Mouse (Mus musculus): ENCODE data around the gene Kif6. TPM values are rescaled to one million over a fixed set of nuclear protein-coding genes. Genes with fewer than 3 reads are reported as not detected.

Kif6 gene
- total RNA-seq, 2 experiments from 2014 or later = 1.4 to 2.2 TPM

DNA sequence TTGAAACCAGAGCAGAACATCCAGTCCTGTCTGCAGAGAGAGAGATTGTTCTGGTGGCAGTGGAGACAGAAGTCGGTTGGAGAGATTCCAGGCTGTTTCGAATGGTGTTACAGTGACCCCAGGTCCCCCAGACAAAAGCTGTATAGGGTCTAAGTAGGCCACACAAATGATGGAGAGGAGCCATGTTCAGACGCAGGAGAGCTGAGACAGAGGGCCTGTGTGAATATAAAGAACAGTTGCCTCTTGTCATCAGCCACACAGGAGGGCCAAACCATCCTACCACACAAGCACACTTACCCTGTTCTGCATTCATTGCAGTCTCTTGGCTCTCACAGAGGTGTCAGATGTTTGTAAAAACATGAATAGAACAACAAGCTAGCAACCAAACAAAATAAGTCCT lies 37.4 kb downstream of the Kif6 start:
- intact Hi-C loops (cut with DNase I) = no loop called here
- DNase-seq (ENCODE audit: low spot score in 2 of 2) = no peak

DNA sequence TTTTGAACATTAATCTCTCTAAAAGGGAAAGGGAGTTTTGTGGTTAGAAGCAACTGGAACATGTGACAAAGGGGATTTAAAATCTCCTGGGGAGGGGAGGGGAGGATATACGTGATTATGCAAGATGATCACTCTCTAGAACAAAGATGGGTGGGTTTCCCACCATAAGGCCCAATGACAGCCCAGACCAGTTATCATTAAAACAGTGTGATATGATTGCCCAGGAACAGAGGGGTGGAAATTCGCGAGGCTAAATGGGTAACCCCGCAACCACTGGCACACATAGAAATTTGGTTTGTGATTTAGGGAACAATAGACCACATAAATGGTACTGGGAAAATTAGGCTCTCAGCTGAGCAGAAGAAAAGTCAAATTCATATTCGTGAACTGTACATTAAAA lies 37.9 kb downstream of the Kif6 start:
- intact Hi-C loops (cut with DNase I) = no loop called here

DNA sequence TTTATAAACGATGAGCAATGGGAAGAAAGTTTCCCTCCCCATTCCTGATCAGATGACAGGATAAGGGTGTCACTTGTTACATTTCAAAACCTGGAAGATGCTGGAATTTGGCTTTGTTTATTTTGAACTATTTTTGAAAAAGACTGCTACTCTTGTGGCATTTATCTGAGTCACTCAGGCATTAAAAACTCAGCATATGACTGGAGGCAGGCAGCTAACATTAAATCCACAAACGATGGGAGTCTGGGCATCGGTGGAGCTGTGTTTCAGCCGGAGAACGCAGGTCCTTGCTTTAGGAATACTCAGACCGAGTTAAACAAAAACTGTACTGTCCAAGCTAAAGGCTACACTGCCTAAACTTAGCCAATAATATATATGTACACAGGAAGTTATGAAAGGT lies 46.7 kb downstream of the Kif6 start:
- no peak for DNase-seq (ENCODE audit: low spot score in 2 of 2)
- intact Hi-C loops (cut with DNase I) = no loop called here

More for the DNA sequence above, 37.9 kb downstream of the Kif6 start:
- DNase-seq (ENCODE audit: low spot score in 2 of 2) = no peak

GRCm38 (mm10) chr17:49666728-49667127 lies 51.8 kb downstream of the Kif6 start:
- DNase-seq (ENCODE audit: low spot score in 2 of 2) = peak; percentile 30 to 84
- intact Hi-C loops (cut with DNase I) = loop anchor here (1.0 kb wide), 1 partner anchor 154 kb away; no protein-coding TSS in a partner anchor

- intact Hi-C loops (cut with DNase I) = no loop called here
- DNase-seq (ENCODE audit: low spot score in 2 of 2) = no peak
These were observed 53.4 kb downstream of the Kif6 start for GRCm38 (mm10) chr17:49668296-49668695.

GRCm38 (mm10) chr17:49671921-49672339 lies 57.0 kb downstream of the Kif6 start:
- peak in 1 of 2 experiments; percentile 25 for DNase-seq (ENCODE audit: low spot score in 2 of 2)
- intact Hi-C loops (cut with DNase I) = no loop called here

DNA sequence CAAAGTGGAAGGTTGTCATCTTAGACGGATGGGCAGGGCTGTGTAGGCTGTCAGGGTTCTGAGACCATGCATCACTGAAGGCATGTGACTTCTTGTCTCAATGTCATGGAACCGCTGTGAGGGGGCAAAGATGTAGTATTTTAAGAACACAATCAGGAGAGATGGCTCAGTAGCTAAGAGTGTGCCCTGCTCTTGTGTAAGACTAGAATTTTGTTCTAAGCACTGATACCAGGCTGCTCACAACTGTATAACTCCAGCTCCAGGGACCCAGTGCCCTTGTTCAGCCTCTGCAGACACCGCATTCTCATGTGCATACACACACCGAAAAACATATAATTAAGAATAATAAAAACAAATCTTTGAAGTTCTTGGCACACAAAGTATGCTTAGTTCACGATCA lies 57.5 kb downstream of the Kif6 start:
- intact Hi-C loops (cut with DNase I) = no loop called here
- DNase-seq (ENCODE audit: low spot score in 2 of 2) = no peak

DNA sequence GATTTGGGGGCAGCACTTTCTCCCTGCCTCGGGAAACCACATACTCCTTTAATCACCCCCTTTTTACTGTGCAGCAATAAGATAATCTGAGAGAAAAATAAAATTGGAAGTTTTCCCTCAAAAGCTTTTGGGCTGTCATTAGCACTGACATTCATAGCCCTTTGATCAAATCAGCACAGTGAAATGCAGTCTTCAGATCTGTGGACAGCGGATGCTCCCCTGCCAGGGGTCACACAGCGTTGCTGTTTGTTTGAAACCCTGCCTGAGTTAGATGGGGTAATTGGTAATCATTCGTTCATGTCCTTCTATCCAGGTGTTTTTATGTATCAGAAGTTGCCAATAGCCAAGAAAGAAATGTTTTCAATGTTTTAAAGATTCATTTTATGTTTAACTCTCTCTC lies 60.7 kb downstream of the Kif6 start:
- intact Hi-C loops (cut with DNase I) = no loop called here
- no peak for DNase-seq (ENCODE audit: low spot score in 2 of 2)

DNA sequence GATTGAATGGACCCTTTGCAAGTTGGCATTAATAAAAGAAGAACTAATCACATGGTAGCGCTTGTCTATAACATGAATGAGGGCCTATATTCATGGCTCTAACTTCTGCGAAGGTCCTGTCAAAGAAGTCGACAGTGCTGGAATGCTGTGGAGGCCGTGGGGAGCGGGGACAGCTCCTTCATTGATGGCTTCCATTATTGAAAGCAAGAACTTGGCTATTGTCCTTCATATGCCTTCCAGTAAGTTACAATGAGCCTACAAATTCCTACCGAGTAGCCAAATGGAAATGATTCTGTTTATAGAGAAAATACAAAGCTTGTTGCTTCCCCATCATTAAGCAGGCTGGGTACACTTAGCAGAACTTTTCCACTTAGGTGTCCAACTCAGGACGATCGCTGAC lies 66.5 kb downstream of the Kif6 start:
- DNase-seq (ENCODE audit: low spot score in 2 of 2) = no peak
- intact Hi-C loops (cut with DNase I) = no loop called here

DNA sequence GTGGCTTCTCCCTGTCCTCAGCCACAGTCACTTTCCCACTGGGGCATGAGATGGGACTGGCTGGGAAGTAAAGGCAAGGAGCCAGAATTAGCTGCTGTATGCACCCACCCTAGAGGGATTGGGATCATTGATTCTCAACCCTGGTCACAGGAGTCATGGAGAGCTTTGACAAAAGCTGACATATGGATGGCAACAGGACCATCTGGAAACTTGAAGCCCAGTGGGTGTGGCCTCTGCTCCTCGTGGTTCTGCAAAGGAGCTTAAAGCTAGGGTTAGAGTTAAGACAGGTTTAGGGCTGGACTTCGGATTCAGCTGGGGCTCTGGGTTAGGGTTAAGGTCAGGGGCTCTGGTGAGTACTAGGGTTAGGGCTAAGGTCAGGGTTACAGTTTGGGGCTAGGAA lies 69.2 kb downstream of the Kif6 start:
- intact Hi-C loops (cut with DNase I) = no loop called here
- DNase-seq (ENCODE audit: low spot score in 2 of 2) = no peak

DNA sequence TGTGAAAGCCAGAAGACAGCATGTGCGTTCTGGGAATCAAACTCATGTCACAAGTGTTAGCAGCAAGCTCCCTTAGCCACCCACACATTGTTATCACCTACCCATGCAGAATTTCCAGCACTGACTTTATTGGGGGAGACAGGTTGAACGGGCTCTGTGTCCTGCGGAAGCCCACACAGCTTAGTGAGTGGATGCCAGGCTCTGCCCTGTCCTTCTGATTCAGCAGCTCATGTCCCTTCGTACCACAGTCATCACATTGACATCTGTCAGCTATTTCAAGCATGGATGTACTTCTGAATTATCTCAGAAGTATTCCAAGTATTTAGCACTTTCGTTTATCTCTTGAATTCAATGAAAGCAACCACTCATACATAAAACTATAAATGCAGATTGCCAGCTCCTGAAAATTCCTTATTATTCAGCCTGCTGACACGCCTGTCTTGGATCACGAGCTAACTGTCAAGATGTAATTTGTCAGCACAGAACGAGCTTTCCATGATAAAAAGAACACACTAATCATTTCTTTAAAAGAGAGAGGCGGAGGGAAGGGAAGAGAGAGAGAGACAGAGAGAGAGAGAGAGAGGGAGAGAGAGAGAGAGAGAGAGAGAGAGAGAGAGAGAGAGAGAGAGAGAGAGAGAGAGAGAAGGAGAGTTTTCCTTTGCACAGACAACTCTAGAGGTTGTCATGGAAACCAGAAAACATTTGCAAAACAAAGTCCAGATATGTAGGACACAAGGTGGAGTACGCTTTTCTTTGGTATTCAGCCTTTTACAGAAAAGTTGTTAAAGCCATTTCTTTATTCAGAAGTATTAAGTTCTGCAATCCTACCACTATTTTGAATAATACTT lies 75.9 kb downstream of the Kif6 start:
- intact Hi-C loops (cut with DNase I) = no loop called here
- DNase-seq (ENCODE audit: low spot score in 2 of 2) = peak in 1 of 2 experiments; percentile 29

GRCm38 (mm10) chr17:49691455-49691805 lies 76.5 kb downstream of the Kif6 start:
- intact Hi-C loops (cut with DNase I) = no loop called here
- DNase-seq (ENCODE audit: low spot score in 2 of 2) = no peak

DNA sequence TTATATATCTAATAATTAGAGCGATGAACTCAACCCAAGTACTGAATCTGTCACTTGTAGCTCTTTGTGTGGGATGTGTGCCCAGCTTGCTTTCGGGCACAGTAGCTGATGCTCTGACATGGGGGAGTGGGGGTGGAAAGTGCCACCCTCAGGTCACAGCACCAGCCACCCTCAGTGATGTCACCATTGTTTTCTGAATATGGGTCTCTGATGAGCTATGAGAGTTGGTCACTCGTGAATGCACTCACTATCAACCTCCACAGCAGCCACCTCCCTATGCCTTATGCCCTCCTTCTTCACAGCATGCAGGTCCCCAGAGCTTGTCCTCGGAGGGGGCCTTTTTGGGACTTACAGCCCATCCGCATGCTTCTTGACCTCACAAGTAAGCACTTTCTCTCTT lies 78.3 kb downstream of the Kif6 start:
- DNase-seq (ENCODE audit: low spot score in 2 of 2) = no peak

GRCm38 (mm10) chr17:49697220-49697619 lies 82.3 kb downstream of the Kif6 start:
- DNase-seq (ENCODE audit: low spot score in 2 of 2) = no peak
- intact Hi-C loops (cut with DNase I) = no loop called here

More for the DNA sequence above, 78.3 kb downstream of the Kif6 start:
- intact Hi-C loops (cut with DNase I) = no loop called here

DNA sequence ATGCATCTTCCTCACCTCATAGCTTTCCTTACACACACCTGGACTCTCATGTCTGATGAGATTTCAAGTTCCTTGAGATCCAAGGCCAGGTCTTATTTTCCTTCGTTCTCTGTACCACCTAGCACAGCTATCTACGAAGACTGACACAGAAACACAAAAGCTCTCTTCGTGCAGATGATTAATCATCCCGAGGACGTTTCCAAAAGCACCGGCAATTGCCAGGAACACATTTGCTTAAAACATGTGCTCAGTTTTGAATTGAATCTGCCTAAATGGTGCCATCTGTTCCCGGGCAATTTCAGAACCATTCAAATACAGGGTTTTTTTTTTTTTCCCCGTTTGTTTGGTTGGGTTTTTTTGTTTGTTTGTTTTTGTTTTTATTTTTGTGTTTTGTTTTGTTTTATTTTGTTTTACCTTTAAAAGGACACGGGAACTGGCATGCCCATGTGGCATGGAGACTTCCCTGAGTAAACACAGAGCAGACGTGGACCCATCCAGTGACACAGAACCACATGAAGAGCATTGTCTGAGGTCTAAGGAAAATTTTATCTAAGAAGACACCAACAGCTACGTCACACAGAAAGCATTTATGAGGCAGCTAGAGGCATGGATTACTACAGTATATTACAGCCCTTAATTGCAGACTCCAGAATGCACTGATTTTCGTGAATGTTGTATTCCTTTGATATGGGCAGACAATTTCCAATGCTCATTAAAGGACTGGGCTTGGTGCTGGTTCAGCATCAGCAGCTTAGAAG lies 88.7 kb downstream of the Kif6 start:
- DNase-seq (ENCODE audit: low spot score in 2 of 2) = peak; percentile 57 to 76
- intact Hi-C loops (cut with DNase I) = no loop called here

DNA sequence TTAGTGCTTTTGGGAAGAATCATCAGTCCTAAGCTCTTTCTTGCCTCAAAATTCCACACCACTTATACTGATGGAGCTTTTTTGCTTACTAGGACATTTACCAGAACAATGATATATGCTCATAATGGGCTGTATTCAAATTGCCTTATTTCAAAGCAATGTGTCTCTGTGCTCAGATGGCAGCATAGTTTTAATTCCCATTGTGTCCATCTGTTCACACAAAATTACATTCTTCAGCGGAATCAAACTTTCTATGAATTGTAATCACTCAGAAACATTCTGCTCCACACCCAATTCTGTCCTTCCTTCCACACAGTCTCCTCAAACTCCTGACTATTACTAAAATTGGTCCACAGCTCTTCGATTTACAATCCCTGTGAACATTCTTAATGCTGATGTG lies 94.3 kb downstream of the Kif6 start:
- peak in 1 of 2 experiments; percentile 25 for DNase-seq (ENCODE audit: low spot score in 2 of 2)
- intact Hi-C loops (cut with DNase I) = no loop called here

DNA sequence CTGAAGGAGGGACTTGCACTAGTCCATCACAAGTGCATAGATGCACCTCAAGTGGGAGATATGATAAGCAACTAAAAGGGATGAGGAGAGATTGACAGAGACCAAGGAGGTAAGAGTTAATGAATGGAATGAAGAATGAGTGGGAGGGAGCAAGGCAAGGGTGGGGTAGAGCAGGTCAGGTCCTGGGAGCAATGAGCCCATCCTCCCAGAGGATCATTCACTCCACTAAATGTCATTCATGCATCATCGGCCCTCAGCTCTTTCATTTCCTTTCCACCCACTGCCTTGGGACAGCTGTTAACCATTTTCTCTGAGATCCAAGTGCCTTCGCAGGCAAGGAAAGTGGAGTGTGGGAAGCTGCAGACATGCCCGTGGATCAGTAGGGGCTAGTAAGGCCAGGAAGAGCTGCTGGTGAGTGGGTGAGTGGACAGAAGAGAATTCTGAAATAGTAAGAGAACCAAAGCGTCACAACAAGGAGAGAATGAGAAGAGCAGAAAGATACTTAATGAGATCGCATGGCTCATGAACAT lies 95.2 kb downstream of the Kif6 start:
- intact Hi-C loops (cut with DNase I) = no loop called here
- peak in 1 of 2 experiments; percentile 80 for DNase-seq (ENCODE audit: low spot score in 2 of 2)

DNA sequence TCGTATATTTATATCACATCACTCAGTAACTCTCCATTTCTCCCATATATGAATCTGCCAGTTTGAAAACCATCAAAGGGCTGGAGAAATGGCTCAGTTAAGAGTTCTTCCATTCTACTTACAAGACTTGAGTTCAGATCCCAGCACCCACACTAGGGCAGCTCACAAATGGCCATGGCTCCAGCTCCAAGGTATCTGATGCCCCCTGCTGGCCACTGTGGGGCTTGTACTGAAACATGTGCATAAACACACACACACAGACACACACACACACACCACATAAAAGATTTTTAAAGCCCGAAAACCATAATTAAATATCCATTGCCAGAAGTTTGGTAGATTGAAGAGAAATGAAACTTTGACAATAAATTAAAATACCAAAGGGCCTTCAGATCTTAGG lies 111.3 kb downstream of the Kif6 start:
- intact Hi-C loops (cut with DNase I) = no loop called here
- DNase-seq (ENCODE audit: low spot score in 2 of 2) = no peak

DNA sequence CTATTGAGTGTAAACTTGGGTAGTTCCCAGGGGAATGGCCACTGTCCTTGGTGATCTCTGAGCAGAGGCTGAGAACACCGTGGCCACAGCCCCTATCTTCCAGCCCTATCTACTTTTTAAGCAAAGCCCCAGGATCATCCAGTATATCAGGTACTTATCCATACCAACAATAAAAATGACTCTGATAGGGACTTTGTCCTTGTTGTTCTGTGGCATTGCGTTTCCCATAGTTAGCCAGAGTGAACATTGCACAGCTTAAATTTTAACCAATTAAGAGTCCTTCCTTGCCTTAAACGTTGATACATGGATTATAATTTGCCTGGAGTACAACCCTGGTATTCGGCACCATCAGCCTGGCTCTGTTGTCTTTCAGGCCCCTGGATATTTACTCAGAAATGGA lies 112.0 kb downstream of the Kif6 start:
- DNase-seq (ENCODE audit: low spot score in 2 of 2) = no peak
- intact Hi-C loops (cut with DNase I) = no loop called here

DNA sequence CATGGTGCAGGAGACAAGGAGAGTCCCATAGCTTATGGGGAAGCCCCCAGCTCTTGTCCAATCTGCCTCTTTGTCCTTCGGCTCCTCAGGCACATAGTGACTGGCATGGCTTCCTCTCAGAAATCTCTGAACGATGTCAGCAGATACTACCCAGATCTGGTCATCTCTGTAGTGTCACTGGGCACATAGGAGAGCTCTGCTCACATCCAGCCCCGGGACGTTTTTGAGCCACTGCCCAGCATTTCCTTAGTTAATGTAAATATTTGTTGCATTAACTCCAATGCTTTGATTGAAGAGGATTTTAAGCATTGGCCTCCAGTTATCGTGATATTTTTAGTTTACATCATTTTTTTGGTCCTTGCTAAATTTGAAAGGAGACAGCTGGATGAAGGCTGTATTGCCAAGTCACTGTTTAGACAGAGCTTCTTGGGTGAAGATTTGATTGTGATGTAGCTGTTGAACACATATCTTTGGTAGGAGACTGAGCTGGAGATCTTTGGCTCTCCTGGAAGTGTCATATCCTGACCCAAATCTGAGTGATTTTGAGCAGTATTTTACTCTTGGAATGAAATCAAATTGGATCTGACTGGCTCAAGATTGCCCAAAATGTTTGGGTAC lies 112.6 kb downstream of the Kif6 start:
- intact Hi-C loops (cut with DNase I) = no loop called here
- no peak for DNase-seq (ENCODE audit: low spot score in 2 of 2)

All from left cerebral cortex, postnatal 25 days (tissue).